Mouse (Mus musculus): Measurements from ENCODE around the gene Farsb. TPM values are rescaled to one million over a fixed set of nuclear protein-coding genes. Genes with fewer than 3 reads are reported as not detected.
A peak's percentile ranks its signal among the peaks of the same experiment; 100 is the strongest.

Farsb gene
- polyA plus RNA-seq, 2 experiments, result 60.3 to 124 TPM

- H3K4me2 ChIP-seq (replicated peaks; ENCODE audit: low read depth, low read length, severe bottlenecking), result no peak overlapping the region
- no peak overlapping the region for H3K4me3 ChIP-seq (replicated peaks; ENCODE audit: low read length)
- no peaks in the 10 kb centered on the region for H3K27me3 ChIP-seq (ENCODE audit: control insufficient read depth, insufficient read depth, low read length)
- ATAC-seq (ENCODE audit: low FRiP score, low read depth) (no peak), DNase-seq (ENCODE audit: low spot score) (no peak)
- no peak for TF ChIP-seq POLR2A (IDR thresholded peaks at IDR 0.05; ENCODE audit: borderline replicate concordance, extremely low read depth, insufficient read depth, insufficient read length)
- H3K9ac ChIP-seq (ENCODE audit: low read depth, low read length, severe bottlenecking), result no peak overlapping the region
- H3K36me3 ChIP-seq (ENCODE audit: control insufficient read depth, insufficient read depth, low read length), result peaks cover 27% of the 10 kb centered on the region
- H3K27ac ChIP-seq (replicated peaks; ENCODE audit: low read depth, low read length), result no peak overlapping the region
- WGBS, result 78% methylated on average over 2 of the region's 2 CpGs
- H3K4me1 ChIP-seq (ENCODE audit: control insufficient read depth, insufficient read depth, low read length), result peaks cover 9% of the 10 kb centered on the region; the same call in 1 of the 2 replicates
- H3K9me3 ChIP-seq (ENCODE audit: control insufficient read depth, low read length), result no peaks in the 10 kb centered on the region
Observed at GRCm38 (mm10) chr1:78484361-78484760, 4.3 kb downstream of the Farsb start.

- WGBS, result 94% methylated on average over 3 of the region's 3 CpGs
- no peak overlapping the region for H3K4me2 ChIP-seq (replicated peaks; ENCODE audit: low read depth, low read length, severe bottlenecking)
- no peaks in the 10 kb centered on the region for H3K9me3 ChIP-seq (ENCODE audit: control insufficient read depth, low read length)
- ATAC-seq (ENCODE audit: low FRiP score, low read depth) (no peak), DNase-seq (ENCODE audit: low spot score) (no peak)
- TF ChIP-seq POLR2A (IDR thresholded peaks at IDR 0.05; ENCODE audit: borderline replicate concordance, extremely low read depth, insufficient read depth, insufficient read length), result no peak
- peaks cover 9% of the 10 kb centered on the region; the same call in 1 of the 2 replicates for H3K4me1 ChIP-seq (ENCODE audit: control insufficient read depth, insufficient read depth, low read length)
- no peak overlapping the region for H3K4me3 ChIP-seq (replicated peaks; ENCODE audit: low read length)
- no peaks in the 10 kb centered on the region for H3K27me3 ChIP-seq (ENCODE audit: control insufficient read depth, insufficient read depth, low read length)
- H3K9ac ChIP-seq (ENCODE audit: low read depth, low read length, severe bottlenecking), result no peak overlapping the region
- H3K36me3 ChIP-seq (ENCODE audit: control insufficient read depth, insufficient read depth, low read length), result peaks cover 35% of the 10 kb centered on the region
- no peak overlapping the region for H3K27ac ChIP-seq (replicated peaks; ENCODE audit: low read depth, low read length)
Observed at GRCm38 (mm10) chr1:78483430-78483829, 5.3 kb downstream of the Farsb start.

- DNase-seq (ENCODE audit: low spot score), result no peak
- H3K27ac ChIP-seq (replicated peaks; ENCODE audit: low read depth, low read length), result no peak overlapping the region
- peaks cover 69% of the 10 kb centered on the region for H3K36me3 ChIP-seq (ENCODE audit: control insufficient read depth, insufficient read depth, low read length)
- H3K9ac ChIP-seq (ENCODE audit: low read depth, low read length, severe bottlenecking), result no peak overlapping the region
- 93% methylated on average over 5 of the region's 5 CpGs for WGBS
- no peak for ATAC-seq (ENCODE audit: low FRiP score, low read depth)
- H3K9me3 ChIP-seq (ENCODE audit: control insufficient read depth, low read length), result no peaks in the 10 kb centered on the region
- H3K4me3 ChIP-seq (replicated peaks; ENCODE audit: low read length), result no peak overlapping the region
- no peak for TF ChIP-seq POLR2A (IDR thresholded peaks at IDR 0.05; ENCODE audit: borderline replicate concordance, extremely low read depth, insufficient read depth, insufficient read length)
- no peaks in the 10 kb centered on the region for H3K4me1 ChIP-seq (ENCODE audit: control insufficient read depth, insufficient read depth, low read length)
- H3K27me3 ChIP-seq (ENCODE audit: control insufficient read depth, insufficient read depth, low read length), result no peaks in the 10 kb centered on the region
- no peak overlapping the region for H3K4me2 ChIP-seq (replicated peaks; ENCODE audit: low read depth, low read length, severe bottlenecking)
Observed at GRCm38 (mm10) chr1:78472441-78472840, 16.3 kb downstream of the Farsb start.

GRCm38 (mm10) chr1:78454659-78455058 is 34.0 kb downstream of the Farsb start:
- Histone ChIP-seq H3K36me3 (ENCODE audit: control insufficient read depth, insufficient read depth, low read length) (peaks cover 65% of the 10 kb centered on the region), H3K4me1 (ENCODE audit: control insufficient read depth, insufficient read depth, low read length) (no peaks in the 10 kb centered on the region), H3K9ac (ENCODE audit: low read depth, low read length, severe bottlenecking) (no peak overlapping the region), H3K27ac (replicated peaks; ENCODE audit: low read depth, low read length) (no peak overlapping the region), H3K4me2 (replicated peaks; ENCODE audit: low read depth, low read length, severe bottlenecking) (no peak overlapping the region), H3K9me3 (ENCODE audit: control insufficient read depth, low read length) (no peaks in the 10 kb centered on the region), H3K4me3 (replicated peaks; ENCODE audit: low read length) (no peak overlapping the region), H3K27me3 (ENCODE audit: control insufficient read depth, insufficient read depth, low read length) (no peaks in the 10 kb centered on the region)
- DNase-seq (ENCODE audit: low spot score), result peak; percentile 38
- ATAC-seq (ENCODE audit: low FRiP score, low read depth), result no peak
- WGBS, result 33% methylated on average over 7 of the region's 7 CpGs
- TF ChIP-seq POLR2A (IDR thresholded peaks at IDR 0.05; ENCODE audit: borderline replicate concordance, extremely low read depth, insufficient read depth, insufficient read length), result no peak

GRCm38 (mm10) chr1:78453886-78454285 is 34.8 kb downstream of the Farsb start:
- WGBS, result 88% methylated on average over 8 of the region's 8 CpGs
- no peak for TF ChIP-seq POLR2A (IDR thresholded peaks at IDR 0.05; ENCODE audit: borderline replicate concordance, extremely low read depth, insufficient read depth, insufficient read length)
- ATAC-seq (ENCODE audit: low FRiP score, low read depth), result no peak
- H3K9me3 ChIP-seq (ENCODE audit: control insufficient read depth, low read length), result no peaks in the 10 kb centered on the region
- H3K4me2 ChIP-seq (replicated peaks; ENCODE audit: low read depth, low read length, severe bottlenecking), result no peak overlapping the region
- H3K36me3 ChIP-seq (ENCODE audit: control insufficient read depth, insufficient read depth, low read length), result peaks cover 62% of the 10 kb centered on the region
- no peaks in the 10 kb centered on the region for H3K27me3 ChIP-seq (ENCODE audit: control insufficient read depth, insufficient read depth, low read length)
- H3K4me3 ChIP-seq (replicated peaks; ENCODE audit: low read length), result no peak overlapping the region
- DNase-seq (ENCODE audit: low spot score), result no peak
- H3K9ac ChIP-seq (ENCODE audit: low read depth, low read length, severe bottlenecking), result no peak overlapping the region
- H3K4me1 ChIP-seq (ENCODE audit: control insufficient read depth, insufficient read depth, low read length), result no peaks in the 10 kb centered on the region
- no peak overlapping the region for H3K27ac ChIP-seq (replicated peaks; ENCODE audit: low read depth, low read length)

- Histone ChIP-seq H3K27me3 (ENCODE audit: control insufficient read depth, insufficient read depth, low read length) (no peaks in the 10 kb centered on the region), H3K36me3 (ENCODE audit: control insufficient read depth, insufficient read depth, low read length) (peaks cover 63% of the 10 kb centered on the region), H3K4me3 (replicated peaks; ENCODE audit: low read length) (no peak overlapping the region), H3K9ac (ENCODE audit: low read depth, low read length, severe bottlenecking) (no peak overlapping the region), H3K4me1 (ENCODE audit: control insufficient read depth, insufficient read depth, low read length) (no peaks in the 10 kb centered on the region), H3K9me3 (ENCODE audit: control insufficient read depth, low read length) (no peaks in the 10 kb centered on the region), H3K27ac (replicated peaks; ENCODE audit: low read depth, low read length) (no peak overlapping the region), H3K4me2 (replicated peaks; ENCODE audit: low read depth, low read length, severe bottlenecking) (no peak overlapping the region)
- no peak for TF ChIP-seq POLR2A (IDR thresholded peaks at IDR 0.05; ENCODE audit: borderline replicate concordance, extremely low read depth, insufficient read depth, insufficient read length)
- no peak for ATAC-seq (ENCODE audit: low FRiP score, low read depth)
- 85% methylated on average over 6 of the region's 6 CpGs for WGBS
- no peak for DNase-seq (ENCODE audit: low spot score)
Observed at GRCm38 (mm10) chr1:78452544-78452943, 36.2 kb downstream of the Farsb start.
